Mouse (Mus musculus) neural tube, embryonic 14.5 days (tissue): ENCODE results near the gene Extl2. TPM values are rescaled to one million over a fixed set of nuclear protein-coding genes. Genes with fewer than 3 reads are reported as not detected.
A peak's percentile ranks its signal among the peaks of the same experiment; 100 is the strongest.

Source experiments
- ATAC-seq: fragments of 200-750 bp; cut with Nextera tagmentation; 2 replicates; pipeline ENCODE4 v1.8.0; 2017; ENCODE audit warnings: low read depth, mild to moderate bottlenecking, moderate TSS enrichment, moderate library complexity
- H3K27ac ChIP-seq: fragments of 300-500 bp; sonication (generic); 2 replicates; pipeline ENCODE4 v1.5.1; 2014; ENCODE audit warnings: low read depth, mild to moderate bottlenecking, control low read depth, low read length, moderate library complexity, mixed read lengths
- H3K27me3 ChIP-seq: fragments of 300-500 bp; sonication (generic); 2 replicates; pipeline ENCODE4 v1.6.1; 2014; ENCODE audit warnings: low read length; ENCODE audit not compliant: control insufficient read depth, insufficient read depth
- H3K36me3 ChIP-seq: fragments of 300-500 bp; sonication (generic); 2 replicates; pipeline ENCODE4 v1.6.1; 2014; ENCODE audit warnings: low read length, mixed read lengths; ENCODE audit not compliant: control insufficient read depth, insufficient read depth
- H3K4me1 ChIP-seq: fragments of 300-500 bp; sonication (generic); 2 replicates; pipeline ENCODE4 v1.6.1; 2014; ENCODE audit warnings: low read length; ENCODE audit not compliant: control insufficient read depth, insufficient read depth
- H3K4me2 ChIP-seq: fragments of 300-500 bp; sonication (generic); 2 replicates; pipeline ENCODE4 v1.6.1; 2014; ENCODE audit warnings: mild to moderate bottlenecking, low read depth, low read length, control low read depth
- H3K4me3 ChIP-seq: fragments of 300-500 bp; sonication (generic); 2 replicates; pipeline ENCODE4 v1.5.1; 2014; ENCODE audit warnings: low read depth, low read length, control low read depth, mixed read lengths
- H3K9ac ChIP-seq: fragments of 300-500 bp; sonication (generic); replicated peaks from 2 replicates; pipeline ENCODE4 v1.6.1; 2014; ENCODE audit warnings: low read depth, mild to moderate bottlenecking, control low read depth, low read length, mixed read lengths
- H3K9me3 ChIP-seq: fragments of 300-500 bp; sonication (generic); 2 replicates; pipeline ENCODE4 v1.6.1; 2016; ENCODE audit warnings: low read length; ENCODE audit not compliant: control insufficient read depth
- WGBS: fragments of 180-500 bp; shearing (Covaris S2); extraction: QIAGEN DNeasy Blood & Tissue Kit; methylation state at CpG from one replicate; pipeline ENCODE4 v1.1.7; 2014; 5-methylcytosine and 5-hydroxymethylcytosine counted together
- polyA plus RNA-seq: library from polyadenylated mRNA; unstranded; fragments of >200 nt; fragmentation: Nextera tagmentation; extraction: Ambion mirVana; gene quantifications from 2 replicates; pipeline ENCODE4 v1.2.1, GENCODE M21; 2014

Gene Extl2
- polyA plus RNA-seq, 1 experiment from 2014 or later = 49.3 TPM

DNA sequence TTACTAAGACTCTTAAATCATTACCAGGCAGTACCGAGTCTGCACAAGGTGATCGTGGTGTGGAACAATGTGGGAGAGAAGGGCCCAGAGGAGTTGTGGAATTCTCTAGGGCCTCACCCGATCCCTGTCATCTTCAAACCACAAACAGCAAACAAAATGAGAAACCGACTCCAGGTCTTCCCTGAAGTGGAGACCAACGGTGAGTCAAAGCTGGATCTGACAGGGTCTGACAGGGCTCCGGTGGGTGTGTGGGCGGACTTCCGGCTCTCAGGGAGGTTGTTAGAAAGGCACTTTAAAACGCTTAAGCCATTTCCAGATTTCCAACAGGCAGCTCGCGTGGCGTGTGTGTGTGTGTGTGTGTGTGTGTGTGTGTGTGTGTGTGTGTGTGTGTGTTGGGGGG is 17.0 kb downstream of the Extl2 start:
- no peaks in the 10 kb centered on the region for H3K4me1 ChIP-seq
- no peak overlapping the region for H3K27ac ChIP-seq
- no peaks in the 10 kb centered on the region for H3K36me3 ChIP-seq
- H3K4me3 ChIP-seq = no peak overlapping the region
- no peak overlapping the region for H3K4me2 ChIP-seq
- ATAC-seq = no peak
- no peak overlapping the region for H3K9ac ChIP-seq
- no peaks in the 10 kb centered on the region for H3K27me3 ChIP-seq
- WGBS = 90% methylated on average over 12 of the region's 12 CpGs
- no peaks in the 10 kb centered on the region for H3K9me3 ChIP-seq

DNA sequence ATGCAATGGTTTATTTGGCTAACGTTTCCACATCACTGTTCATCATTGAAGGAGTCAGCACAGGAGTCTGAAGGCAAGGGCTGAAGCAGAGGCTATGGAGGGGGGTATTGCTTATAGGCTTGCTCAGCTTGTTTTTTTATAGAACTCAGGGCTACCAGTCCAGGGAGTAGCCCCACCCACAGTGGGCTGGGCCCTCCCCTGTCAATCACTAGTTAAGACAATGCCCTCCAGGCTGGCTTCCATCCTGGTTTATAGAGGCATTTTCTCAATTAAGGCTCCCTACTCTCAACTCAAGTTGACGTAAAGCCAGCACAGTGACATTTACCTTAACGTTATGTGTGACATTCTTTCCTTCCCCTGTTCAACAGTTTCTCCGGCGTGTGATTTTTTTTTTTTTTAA is 17.4 kb downstream of the Extl2 start:
- no peak overlapping the region for H3K4me2 ChIP-seq
- H3K9ac ChIP-seq = no peak overlapping the region
- no peak overlapping the region for H3K27ac ChIP-seq
- H3K36me3 ChIP-seq = no peaks in the 10 kb centered on the region
- 77% methylated on average over 5 of the region's 5 CpGs for WGBS
- no peaks in the 10 kb centered on the region for H3K4me1 ChIP-seq
- no peaks in the 10 kb centered on the region for H3K27me3 ChIP-seq
- no peak for ATAC-seq
- H3K9me3 ChIP-seq = no peaks in the 10 kb centered on the region
- no peak overlapping the region for H3K4me3 ChIP-seq

DNA sequence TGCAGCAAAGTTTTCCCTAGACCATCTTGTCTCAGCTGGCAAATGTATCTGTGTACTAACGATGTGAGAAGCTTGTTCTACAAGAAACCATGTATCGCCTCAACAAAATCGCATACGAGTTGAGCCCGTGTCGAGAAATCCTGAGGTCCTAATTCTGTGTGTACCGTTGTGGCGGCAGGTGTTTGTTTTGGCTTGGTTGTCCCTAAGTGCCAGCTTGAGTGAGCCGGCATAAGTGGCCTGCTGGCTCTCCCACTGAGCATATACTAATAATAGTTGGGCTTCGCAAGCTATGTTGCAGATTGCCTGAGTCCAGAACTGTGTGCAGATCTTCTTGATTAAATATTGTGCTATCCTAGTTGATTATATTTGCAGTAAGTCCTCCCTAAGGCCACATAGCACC is 18.4 kb downstream of the Extl2 start:
- WGBS = 85% methylated on average over 10 of the region's 10 CpGs
- Histone ChIP-seq H3K27me3 (no peaks in the 10 kb centered on the region), H3K9me3 (no peaks in the 10 kb centered on the region), H3K27ac (no peak overlapping the region), H3K36me3 (no peaks in the 10 kb centered on the region), H3K4me1 (no peaks in the 10 kb centered on the region), H3K4me2 (no peak overlapping the region), H3K9ac (no peak overlapping the region), H3K4me3 (no peak overlapping the region)
- no peak for ATAC-seq

GRCm38 (mm10) chr3:116026996-116027395 is 19.7 kb downstream of the Extl2 start:
- no peaks in the 10 kb centered on the region for H3K4me1 ChIP-seq
- no peak overlapping the region for H3K9ac ChIP-seq
- no peak overlapping the region for H3K27ac ChIP-seq
- no peaks in the 10 kb centered on the region for H3K36me3 ChIP-seq
- H3K27me3 ChIP-seq = no peaks in the 10 kb centered on the region
- no peak overlapping the region for H3K4me3 ChIP-seq
- H3K9me3 ChIP-seq = no peaks in the 10 kb centered on the region
- 90% methylated on average over 20 of the region's 20 CpGs for WGBS
- no peak overlapping the region for H3K4me2 ChIP-seq
- ATAC-seq = no peak

GRCm38 (mm10) chr3:116030152-116030788 is 23.0 kb downstream of the Extl2 start:
- H3K27ac ChIP-seq = no peak overlapping the region
- no peaks in the 10 kb centered on the region for H3K36me3 ChIP-seq
- peak; percentile 26; the same call in 1 of the 2 replicates for ATAC-seq
- H3K4me3 ChIP-seq = no peak overlapping the region
- H3K27me3 ChIP-seq = no peaks in the 10 kb centered on the region
- H3K4me2 ChIP-seq = no peak overlapping the region
- H3K9me3 ChIP-seq = no peaks in the 10 kb centered on the region
- H3K4me1 ChIP-seq = no peaks in the 10 kb centered on the region
- WGBS = 70% methylated on average over 11 of the region's 11 CpGs
- no peak overlapping the region for H3K9ac ChIP-seq

DNA sequence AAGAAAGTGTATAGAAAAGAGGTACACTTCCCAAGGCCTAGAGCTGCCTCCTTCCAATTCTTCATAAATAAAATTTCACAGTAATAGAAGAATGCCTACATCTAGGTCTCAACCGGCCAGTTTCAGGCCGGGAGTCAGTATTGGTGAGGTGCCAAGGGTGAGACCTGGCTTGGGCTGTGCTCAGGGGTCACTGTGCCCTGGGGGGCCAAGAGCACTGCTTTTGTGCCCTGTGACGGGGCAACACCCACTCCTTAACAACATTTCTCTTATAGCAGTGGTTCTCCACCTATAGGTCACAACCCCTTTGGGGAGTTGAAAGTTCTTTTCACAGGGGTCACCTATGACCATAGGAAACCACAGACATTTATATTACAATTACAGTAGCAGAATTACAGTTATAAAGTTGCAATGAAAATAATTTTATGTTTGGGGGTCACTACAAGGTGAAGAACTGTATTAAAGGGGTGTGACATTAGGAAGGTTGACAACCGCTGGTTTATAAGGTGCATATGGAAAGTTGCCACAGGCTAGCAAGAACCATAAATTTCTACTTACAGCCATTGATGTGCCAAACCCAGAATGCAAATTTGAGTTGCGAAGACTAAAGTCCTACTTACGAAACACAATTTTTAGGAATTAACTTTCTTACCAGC is 26.1 kb downstream of the Extl2 start:
- H3K4me1 ChIP-seq = no peaks in the 10 kb centered on the region
- WGBS = 52% methylated on average over 6 of the region's 6 CpGs
- H3K27me3 ChIP-seq = no peaks in the 10 kb centered on the region
- H3K36me3 ChIP-seq = no peaks in the 10 kb centered on the region
- no peak overlapping the region for H3K4me3 ChIP-seq
- no peak for ATAC-seq
- no peak overlapping the region for H3K4me2 ChIP-seq
- H3K9ac ChIP-seq = no peak overlapping the region
- no peaks in the 10 kb centered on the region for H3K9me3 ChIP-seq
- H3K27ac ChIP-seq = no peak overlapping the region

- Histone ChIP-seq H3K4me1 (no peaks in the 10 kb centered on the region), H3K9ac (no peak overlapping the region), H3K36me3 (no peaks in the 10 kb centered on the region), H3K27ac (no peak overlapping the region), H3K4me3 (no peak overlapping the region), H3K9me3 (no peaks in the 10 kb centered on the region), H3K27me3 (no peaks in the 10 kb centered on the region), H3K4me2 (no peak overlapping the region)
- WGBS = 57% methylated on average over 3 of the region's 3 CpGs
- peak; percentile 58; the same call in 1 of the 2 replicates for ATAC-seq
Observed at GRCm38 (mm10) chr3:116033871-116034222, 26.6 kb downstream of the Extl2 start.

DNA sequence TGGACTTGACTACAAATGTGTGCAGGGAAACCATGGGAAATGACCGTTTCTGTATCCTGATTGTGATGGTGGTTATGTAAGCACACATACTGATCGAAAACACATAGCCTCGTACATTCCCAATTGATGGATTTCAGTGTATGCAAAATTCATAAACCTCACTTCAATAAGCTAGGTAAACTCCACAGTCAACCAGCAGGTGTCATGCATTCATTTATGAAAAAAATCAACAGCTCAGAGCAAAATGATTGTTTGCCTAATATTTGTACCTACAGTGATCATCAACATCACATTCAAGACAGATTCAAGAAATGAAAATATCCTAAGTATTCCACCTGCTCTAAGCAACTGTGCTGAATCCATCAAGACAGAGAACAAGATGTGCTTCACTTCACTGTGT is 33.5 kb downstream of the Extl2 start:
- Histone ChIP-seq H3K4me2 (no peak overlapping the region), H3K4me3 (no peak overlapping the region), H3K36me3 (no peaks in the 10 kb centered on the region), H3K9ac (no peak overlapping the region), H3K27ac (no peak overlapping the region), H3K4me1 (no peaks in the 10 kb centered on the region), H3K27me3 (no peaks in the 10 kb centered on the region), H3K9me3 (no peaks in the 10 kb centered on the region)
- no peak for ATAC-seq
- WGBS = 83% methylated on average over 3 of the region's 3 CpGs

GRCm38 (mm10) chr3:116046000-116046399 is 38.7 kb downstream of the Extl2 start:
- Histone ChIP-seq H3K4me1 (no peaks in the 10 kb centered on the region), H3K27me3 (no peaks in the 10 kb centered on the region), H3K4me3 (no peak overlapping the region), H3K9ac (no peak overlapping the region), H3K27ac (no peak overlapping the region), H3K36me3 (no peaks in the 10 kb centered on the region), H3K4me2 (no peak overlapping the region), H3K9me3 (no peaks in the 10 kb centered on the region)
- WGBS = 77% methylated on average over 2 of the region's 2 CpGs
- ATAC-seq = no peak
